Mouse (Mus musculus): ENCODE measurements around the gene Dnmt3c.
A peak's percentile ranks its signal among the peaks of the same experiment; 100 is the strongest.

Dnmt3c gene

DNA sequence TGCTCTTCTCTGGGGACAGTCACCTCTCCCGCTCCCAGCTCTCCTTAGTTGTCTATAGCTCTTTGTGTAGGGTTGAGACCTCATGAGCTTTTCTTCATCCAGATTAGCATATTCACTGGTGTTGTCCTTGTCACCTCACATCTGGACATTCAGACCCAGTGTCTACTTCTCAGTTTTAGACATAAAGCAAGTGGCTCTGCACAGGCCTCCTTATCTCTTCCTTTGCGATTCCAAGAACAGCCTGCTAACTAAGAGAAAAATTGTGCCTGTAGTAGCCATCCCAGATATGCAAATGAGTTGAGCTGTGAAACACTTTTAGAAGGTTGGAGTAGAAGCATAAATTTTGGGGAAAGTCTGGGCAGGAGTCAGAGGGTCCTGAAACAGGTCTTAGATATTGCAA is 28.0 kb downstream of the Dnmt3c start:
- DNase-seq: no peak

GRCm38 (mm10) chr2:153724871-153725270 is 28.4 kb downstream of the Dnmt3c start:
- DNase-seq: no peak

GRCm38 (mm10) chr2:153725291-153725690 is 28.8 kb downstream of the Dnmt3c start:
- no peak for DNase-seq

DNA sequence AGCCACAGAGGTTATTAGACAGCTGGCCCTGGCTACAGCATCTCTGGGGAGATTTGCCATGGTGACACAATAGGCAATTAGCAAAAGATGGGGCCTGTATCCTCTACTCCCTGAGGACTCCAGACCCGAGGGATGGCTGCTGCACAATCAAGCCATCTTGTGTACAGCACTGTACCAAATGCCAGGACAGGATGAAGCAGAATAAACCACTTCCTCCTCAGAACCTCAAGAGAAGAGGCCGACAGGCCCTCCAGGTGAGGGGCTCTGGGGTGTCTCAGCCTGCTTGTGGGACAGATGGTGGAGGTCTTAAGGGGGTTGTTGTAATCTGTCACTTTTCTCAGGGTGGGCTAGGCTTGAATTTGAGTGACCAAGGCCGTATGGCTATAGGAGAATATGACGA is 37.6 kb downstream of the Dnmt3c start:
- DNase-seq: no peak

DNA sequence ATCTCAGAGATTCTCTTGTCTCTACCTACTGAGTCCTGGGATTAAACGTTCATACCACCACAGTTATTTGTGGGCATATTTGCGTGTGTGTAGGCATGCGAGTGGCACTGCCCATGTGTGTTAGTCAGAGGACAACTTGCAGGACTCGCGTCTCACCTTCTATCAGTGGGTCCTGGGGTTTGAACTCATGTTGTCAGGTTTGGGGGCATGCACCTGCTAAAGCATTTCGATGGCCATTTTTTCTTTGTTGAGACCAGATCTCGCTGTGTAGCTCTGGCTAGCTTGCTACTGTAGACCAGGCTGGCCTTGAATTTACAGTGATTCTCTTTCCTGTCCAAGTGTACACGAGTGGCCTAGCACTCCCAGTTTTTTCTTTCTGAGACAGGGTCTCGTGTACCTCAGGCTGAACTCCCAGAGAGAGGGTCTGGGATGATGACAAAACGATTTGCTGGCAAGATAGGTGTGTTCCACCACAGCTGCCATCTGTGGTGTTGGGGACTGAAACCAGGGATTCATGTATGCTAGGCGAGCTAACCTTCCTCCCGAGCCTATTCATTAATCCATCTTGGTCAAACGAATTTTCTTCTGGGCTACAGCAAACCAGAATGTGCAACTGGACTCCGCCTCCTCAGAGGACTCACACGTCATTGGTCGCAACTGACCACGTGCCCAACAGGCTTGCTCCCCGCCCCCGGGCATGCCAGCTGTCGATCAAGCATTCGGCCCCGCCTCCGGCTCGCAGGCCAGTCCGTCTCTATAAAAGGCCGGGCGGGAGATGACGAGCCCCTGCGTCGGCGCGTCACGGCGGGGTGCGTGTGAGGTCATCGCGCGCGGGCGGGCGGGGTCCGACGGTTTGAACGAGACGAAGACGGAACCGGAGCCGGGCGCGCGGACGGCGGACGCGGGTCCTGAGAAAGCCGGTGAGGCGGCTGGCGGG is 44.3 kb downstream of the Dnmt3c start, which contains the start of gene Mapre1:
Gene Mapre1 (plus strand): TSS at position 775 of the 937 bp plus-strand sequence.
- DNase-seq: peak; percentile 99

- peak; percentile 83 for DNase-seq
Observed at GRCm38 (mm10) chr2:153741437-153742065, 45.1 kb downstream of the Dnmt3c start.

DNA sequence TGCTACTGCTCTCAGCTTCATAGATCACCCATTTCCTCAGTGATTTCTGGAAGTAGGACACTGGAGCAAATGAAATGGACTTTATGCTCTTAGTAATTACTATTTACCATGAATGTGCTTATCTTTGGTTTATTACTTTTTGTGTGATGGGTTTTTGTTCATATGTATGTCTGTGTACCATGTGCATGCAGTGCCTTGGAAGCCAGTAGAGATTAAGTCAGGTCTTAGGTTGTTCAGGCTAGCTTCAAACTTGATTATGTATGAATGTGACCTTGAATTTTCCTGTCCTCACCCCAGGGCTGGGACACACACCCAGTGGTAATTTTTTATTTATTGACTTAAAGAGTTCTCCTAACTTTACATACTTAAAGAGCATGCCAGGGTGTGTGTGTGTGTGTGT is 51.5 kb downstream of the Dnmt3c start:
- no peak for DNase-seq

- DNase-seq: no peak
Observed at GRCm38 (mm10) chr2:153750363-153750762, 53.9 kb downstream of the Dnmt3c start.

DNA sequence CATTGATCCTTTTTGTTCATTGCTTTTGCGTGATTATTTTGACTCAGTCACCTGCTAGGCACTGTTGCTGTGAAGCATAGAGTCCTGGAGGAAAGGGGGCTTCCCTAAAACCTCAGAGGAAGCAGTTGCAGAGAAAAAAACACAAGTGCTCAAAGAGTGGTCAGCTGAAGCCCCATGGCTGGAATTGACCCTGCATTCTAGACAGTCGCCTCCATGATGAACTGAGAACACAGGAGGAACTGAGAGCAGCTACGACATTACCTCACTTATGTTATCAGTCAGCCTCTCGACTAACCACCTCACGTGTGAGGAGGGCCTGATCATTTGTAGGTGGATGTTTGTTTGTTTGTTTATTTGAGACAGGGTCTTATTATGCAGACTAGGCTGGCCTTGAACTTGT is 65.7 kb downstream of the Dnmt3c start:
- DNase-seq: no peak

GRCm38 (mm10) chr2:153767484-153767883 is 71.0 kb downstream of the Dnmt3c start:
- DNase-seq: no peak

- DNase-seq: no peak
Observed at GRCm38 (mm10) chr2:153768881-153769280, 72.4 kb downstream of the Dnmt3c start.

GRCm38 (mm10) chr2:153772950-153773349 is 76.5 kb downstream of the Dnmt3c start:
- DNase-seq: no peak

DNA sequence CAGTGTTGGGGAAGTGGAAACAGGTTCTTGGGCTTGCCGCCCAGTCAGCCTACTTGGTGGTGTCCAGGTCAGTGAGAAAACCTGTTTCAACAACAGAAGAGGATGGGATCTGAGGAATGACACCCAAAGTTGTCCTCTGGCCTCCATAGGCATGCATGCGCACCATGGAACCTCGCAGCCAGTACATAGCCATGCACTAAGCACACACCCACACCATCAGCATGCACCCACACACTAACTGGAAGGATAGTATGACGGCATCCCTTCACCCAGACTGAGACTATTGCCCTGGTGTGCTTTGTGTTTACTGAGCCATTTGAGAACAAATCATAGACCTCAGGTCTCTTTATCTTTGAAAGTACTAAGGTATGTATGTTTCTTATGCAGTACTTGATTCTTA is 79.0 kb downstream of the Dnmt3c start:
- no peak for DNase-seq

- peak; percentile 86 for DNase-seq
Observed at GRCm38 (mm10) chr2:153778638-153779362, 82.3 kb downstream of the Dnmt3c start.
